Mouse (Mus musculus) cerebellum, adult (tissue): ENCODE measurements around the gene Srgap3.
A peak's percentile ranks its signal among the peaks of the same experiment; 100 is the strongest.

Experiments used
- ATAC-seq: cut with Nextera tagmentation; 2 replicates; pipeline ENCODE4 v1.9.2; 2017; ENCODE audit warnings: mild to moderate bottlenecking, moderate library complexity, mixed read lengths; ENCODE audit not compliant: insufficient number of reproducible peaks, low FRiP score, low TSS enrichment

Srgap3 gene

GRCm38 (mm10) chr6:112946895-112947436 lies at the start of gene Srgap3:
Srgap3 (minus strand) TSS chr6:112947266.
- ATAC-seq = peak; percentile 89

- ATAC-seq = no peak
These were observed 48.6 kb upstream of the Srgap3 start for GRCm38 (mm10) chr6:112995708-112996107.

GRCm38 (mm10) chr6:112990119-112990518 lies 43.1 kb upstream of the Srgap3 start:
- ATAC-seq = no peak

- no peak for ATAC-seq
These were observed 38.6 kb upstream of the Srgap3 start for GRCm38 (mm10) chr6:112985362-112986314.

GRCm38 (mm10) chr6:112982241-112982640 lies 35.2 kb upstream of the Srgap3 start:
- ATAC-seq = no peak

- no peak for ATAC-seq
These were observed 31.9 kb upstream of the Srgap3 start for GRCm38 (mm10) chr6:112978947-112979346.

GRCm38 (mm10) chr6:112977246-112977645 lies 30.2 kb upstream of the Srgap3 start:
- no peak for ATAC-seq

- no peak for ATAC-seq
These were observed 29.5 kb upstream of the Srgap3 start for GRCm38 (mm10) chr6:112976541-112976940.

GRCm38 (mm10) chr6:112976136-112976535 lies 29.1 kb upstream of the Srgap3 start:
- no peak for ATAC-seq

- ATAC-seq = no peak
These were observed 27.0 kb upstream of the Srgap3 start for GRCm38 (mm10) chr6:112973786-112974720.

- no peak for ATAC-seq
These were observed 26.0 kb upstream of the Srgap3 start for GRCm38 (mm10) chr6:112972858-112973631.

- ATAC-seq = no peak
These were observed 25.1 kb upstream of the Srgap3 start for GRCm38 (mm10) chr6:112972127-112972526.

- ATAC-seq = no peak
These were observed 24.2 kb upstream of the Srgap3 start for GRCm38 (mm10) chr6:112971116-112971768.

GRCm38 (mm10) chr6:112967359-112967758 lies 20.3 kb upstream of the Srgap3 start:
- no peak for ATAC-seq

GRCm38 (mm10) chr6:112958360-112958759 lies 11.3 kb upstream of the Srgap3 start:
- ATAC-seq = no peak

GRCm38 (mm10) chr6:112957583-112958280 lies 10.7 kb upstream of the Srgap3 start:
- ATAC-seq = no peak

- ATAC-seq = no peak
These were observed 8.7 kb upstream of the Srgap3 start for GRCm38 (mm10) chr6:112955773-112956172.

GRCm38 (mm10) chr6:112953905-112954304 lies 6.8 kb upstream of the Srgap3 start:
- ATAC-seq = no peak

- no peak for ATAC-seq
These were observed 4.2 kb upstream of the Srgap3 start for GRCm38 (mm10) chr6:112951254-112951653.
